Mouse (Mus musculus): ENCODE results near the gene St3gal3. TPM values are rescaled to one million over a fixed set of nuclear protein-coding genes. Genes with fewer than 3 reads are reported as not detected.

St3gal3 gene
- polyA plus RNA-seq, 1 experiment from 2014 or later, result 4.5 TPM

DNA sequence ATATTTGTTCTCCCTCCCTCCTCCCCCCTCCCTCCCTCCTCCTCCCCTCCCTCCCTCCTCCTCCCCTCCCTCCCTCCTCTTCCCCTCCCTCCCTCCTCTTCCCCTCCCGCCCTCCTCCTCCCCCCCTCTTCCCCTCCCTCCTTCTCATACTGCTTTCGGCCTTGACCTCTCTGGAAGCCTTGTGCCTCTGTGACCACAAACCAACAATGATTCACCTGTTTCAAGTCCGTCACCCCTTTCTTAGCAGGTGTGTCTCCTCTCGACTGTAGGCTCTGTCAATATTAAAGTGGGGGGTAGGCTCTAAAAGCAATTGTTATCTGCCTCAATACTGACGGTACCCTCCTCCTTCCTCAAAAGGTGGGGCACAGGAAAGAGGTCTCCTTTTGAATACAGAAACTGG, 153.2 kb downstream of the St3gal3 start:
- Histone ChIP-seq H3K9ac (ENCODE audit: low read depth, low read length) (no peak overlapping the region), H3K4me3 (ENCODE audit: low read depth, low read length) (no peak overlapping the region), H3K4me1 (replicated peaks; ENCODE audit: control insufficient read depth, insufficient read depth, low read length) (peaks cover 8% of the 10 kb centered on the region), H3K9me3 (ENCODE audit: control insufficient read depth, low read length) (no peaks in the 10 kb centered on the region), H3K36me3 (ENCODE audit: control insufficient read depth, insufficient read depth, low read length) (no peaks in the 10 kb centered on the region), H3K27me3 (replicated peaks; ENCODE audit: control insufficient read depth, insufficient read depth, low read length) (no peaks in the 10 kb centered on the region), H3K4me2 (no peak overlapping the region), H3K27ac (ENCODE audit: low read depth, low read length) (no peak overlapping the region)
- DNase-seq (ENCODE audit: low spot score), result no peak
- 52% methylated on average over 4 of the region's 5 CpGs for WGBS
- ATAC-seq (replicated peaks; ENCODE audit: low FRiP score), result no peak

GRCm38 (mm10) chr4:117980161-117980560, 154.6 kb downstream of the St3gal3 start:
- WGBS, result 71% methylated on average over 4 of the region's 4 CpGs
- Histone ChIP-seq H3K9me3 (ENCODE audit: control insufficient read depth, low read length) (no peaks in the 10 kb centered on the region), H3K27me3 (replicated peaks; ENCODE audit: control insufficient read depth, insufficient read depth, low read length) (no peaks in the 10 kb centered on the region), H3K4me2 (no peak overlapping the region), H3K4me1 (replicated peaks; ENCODE audit: control insufficient read depth, insufficient read depth, low read length) (peaks cover 6% of the 10 kb centered on the region), H3K36me3 (ENCODE audit: control insufficient read depth, insufficient read depth, low read length) (no peaks in the 10 kb centered on the region), H3K9ac (ENCODE audit: low read depth, low read length) (no peak overlapping the region), H3K4me3 (ENCODE audit: low read depth, low read length) (no peak overlapping the region), H3K27ac (ENCODE audit: low read depth, low read length) (no peak overlapping the region)
- DNase-seq (ENCODE audit: low spot score) (no peak), ATAC-seq (replicated peaks; ENCODE audit: low FRiP score) (no peak; the same call in 1 of the 2 replicates)

DNA sequence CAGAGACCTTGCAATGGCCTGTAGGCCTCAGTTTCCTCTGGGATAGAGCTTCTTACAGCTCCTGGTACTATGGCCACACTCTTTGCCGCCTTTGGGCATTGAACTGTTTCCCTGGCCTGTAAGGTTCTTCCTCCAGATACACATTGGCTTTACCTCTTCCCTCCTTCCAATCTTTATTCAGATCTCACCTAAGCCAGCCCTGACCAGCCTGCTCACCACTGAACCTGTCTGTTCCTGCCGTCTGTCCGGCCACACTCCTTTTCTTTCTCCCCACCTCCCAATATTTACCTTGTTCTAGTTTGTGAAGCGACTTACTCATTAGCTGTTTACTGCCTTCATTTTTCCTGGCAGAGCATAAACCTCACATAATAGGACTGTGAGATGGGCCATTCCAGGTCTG, 155.5 kb downstream of the St3gal3 start:
- peaks cover 6% of the 10 kb centered on the region for H3K4me1 ChIP-seq (replicated peaks; ENCODE audit: control insufficient read depth, insufficient read depth, low read length)
- 83% methylated on average over 4 of the region's 4 CpGs for WGBS
- ATAC-seq (replicated peaks; ENCODE audit: low FRiP score), result no peak

GRCm38 (mm10) chr4:117978282-117978681, 156.4 kb downstream of the St3gal3 start:
- no peak overlapping the region for H3K4me3 ChIP-seq (ENCODE audit: low read depth, low read length)
- no peaks in the 10 kb centered on the region for H3K9me3 ChIP-seq (ENCODE audit: control insufficient read depth, low read length)
- DNase-seq (ENCODE audit: low spot score) (no peak), ATAC-seq (replicated peaks; ENCODE audit: low FRiP score) (no peak)
- no peak overlapping the region for H3K4me2 ChIP-seq
- H3K27me3 ChIP-seq (replicated peaks; ENCODE audit: control insufficient read depth, insufficient read depth, low read length), result no peaks in the 10 kb centered on the region
- WGBS, result 79% methylated on average over 9 of the region's 9 CpGs
- no peak overlapping the region for H3K9ac ChIP-seq (ENCODE audit: low read depth, low read length)
- peaks cover 6% of the 10 kb centered on the region for H3K4me1 ChIP-seq (replicated peaks; ENCODE audit: control insufficient read depth, insufficient read depth, low read length)
- no peaks in the 10 kb centered on the region for H3K36me3 ChIP-seq (ENCODE audit: control insufficient read depth, insufficient read depth, low read length)
- H3K27ac ChIP-seq (ENCODE audit: low read depth, low read length), result no peak overlapping the region

More for the DNA sequence above, 155.5 kb downstream of the St3gal3 start:
- Histone ChIP-seq H3K4me2 (no peak overlapping the region), H3K27ac (ENCODE audit: low read depth, low read length) (no peak overlapping the region), H3K9ac (ENCODE audit: low read depth, low read length) (no peak overlapping the region), H3K36me3 (ENCODE audit: control insufficient read depth, insufficient read depth, low read length) (no peaks in the 10 kb centered on the region), H3K4me3 (ENCODE audit: low read depth, low read length) (no peak overlapping the region), H3K9me3 (ENCODE audit: control insufficient read depth, low read length) (no peaks in the 10 kb centered on the region), H3K27me3 (replicated peaks; ENCODE audit: control insufficient read depth, insufficient read depth, low read length) (no peaks in the 10 kb centered on the region)
- DNase-seq (ENCODE audit: low spot score), result no peak

- no peaks in the 10 kb centered on the region for H3K27me3 ChIP-seq (replicated peaks; ENCODE audit: control insufficient read depth, insufficient read depth, low read length)
- peaks cover 8% of the 10 kb centered on the region for H3K4me1 ChIP-seq (replicated peaks; ENCODE audit: control insufficient read depth, insufficient read depth, low read length)
- no peaks in the 10 kb centered on the region for H3K36me3 ChIP-seq (ENCODE audit: control insufficient read depth, insufficient read depth, low read length)
- H3K4me3 ChIP-seq (ENCODE audit: low read depth, low read length), result no peak overlapping the region
- 81% methylated on average over 11 of the region's 11 CpGs for WGBS
- no peaks in the 10 kb centered on the region for H3K9me3 ChIP-seq (ENCODE audit: control insufficient read depth, low read length)
- ATAC-seq (replicated peaks; ENCODE audit: low FRiP score), result no peak
- H3K27ac ChIP-seq (ENCODE audit: low read depth, low read length), result no peak overlapping the region
- H3K4me2 ChIP-seq, result no peak overlapping the region
- no peak overlapping the region for H3K9ac ChIP-seq (ENCODE audit: low read depth, low read length)
- no peak for DNase-seq (ENCODE audit: low spot score)
Observed at GRCm38 (mm10) chr4:117977841-117978240, 156.9 kb downstream of the St3gal3 start.

- Histone ChIP-seq H3K27ac (ENCODE audit: low read depth, low read length) (no peak overlapping the region), H3K9ac (ENCODE audit: low read depth, low read length) (no peak overlapping the region), H3K4me2 (no peak overlapping the region), H3K36me3 (ENCODE audit: control insufficient read depth, insufficient read depth, low read length) (no peaks in the 10 kb centered on the region), H3K9me3 (ENCODE audit: control insufficient read depth, low read length) (no peaks in the 10 kb centered on the region), H3K4me1 (replicated peaks; ENCODE audit: control insufficient read depth, insufficient read depth, low read length) (peaks cover 3% of the 10 kb centered on the region), H3K27me3 (replicated peaks; ENCODE audit: control insufficient read depth, insufficient read depth, low read length) (no peaks in the 10 kb centered on the region), H3K4me3 (ENCODE audit: low read depth, low read length) (no peak overlapping the region)
- ATAC-seq (replicated peaks; ENCODE audit: low FRiP score), result no peak
- DNase-seq (ENCODE audit: low spot score), result no peak
- 80% methylated on average over 9 of the region's 9 CpGs for WGBS
Observed at GRCm38 (mm10) chr4:117977371-117977770, 157.3 kb downstream of the St3gal3 start.

GRCm38 (mm10) chr4:117975820-117976219, 158.9 kb downstream of the St3gal3 start:
- DNase-seq (ENCODE audit: low spot score), result no peak
- no peak overlapping the region for H3K27ac ChIP-seq (ENCODE audit: low read depth, low read length)
- H3K4me3 ChIP-seq (ENCODE audit: low read depth, low read length), result no peak overlapping the region
- H3K27me3 ChIP-seq (replicated peaks; ENCODE audit: control insufficient read depth, insufficient read depth, low read length), result no peaks in the 10 kb centered on the region
- 74% methylated on average over 1 of the region's 1 CpGs for whole genome bisulfite sequencing
- H3K36me3 ChIP-seq (ENCODE audit: control insufficient read depth, insufficient read depth, low read length), result no peaks in the 10 kb centered on the region
- no peak for ATAC-seq (replicated peaks; ENCODE audit: low FRiP score)
- no peaks in the 10 kb centered on the region for H3K9me3 ChIP-seq (ENCODE audit: control insufficient read depth, low read length)
- H3K4me1 ChIP-seq (replicated peaks; ENCODE audit: control insufficient read depth, insufficient read depth, low read length), result peaks cover 2% of the 10 kb centered on the region; the same call in 1 of the 2 replicates
- no peak overlapping the region for H3K9ac ChIP-seq (ENCODE audit: low read depth, low read length)
- H3K4me2 ChIP-seq, result no peak overlapping the region

DNA sequence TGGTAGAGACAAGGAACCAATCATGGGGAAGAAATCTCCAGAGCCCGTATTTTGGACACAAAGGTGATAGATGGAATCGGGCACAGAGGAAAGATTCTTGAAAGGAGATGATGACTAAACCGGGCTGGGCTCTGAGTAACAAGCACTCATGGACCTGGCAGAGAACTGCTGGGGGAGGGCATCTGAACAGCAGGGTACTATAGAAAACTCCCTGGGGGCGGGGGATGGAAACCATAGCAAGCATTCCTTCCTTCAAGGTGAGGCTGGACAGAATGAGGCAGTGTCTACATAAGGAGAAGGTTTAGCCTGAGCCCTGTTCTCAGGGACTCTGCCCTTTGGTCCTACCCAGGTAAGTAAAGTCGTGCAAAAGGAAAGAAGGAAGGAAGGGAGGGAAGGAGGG, 160.0 kb downstream of the St3gal3 start:
- H3K9ac ChIP-seq (ENCODE audit: low read depth, low read length), result no peak overlapping the region
- H3K4me2 ChIP-seq, result no peak overlapping the region
- peaks cover 2% of the 10 kb centered on the region; the same call in 1 of the 2 replicates for H3K4me1 ChIP-seq (replicated peaks; ENCODE audit: control insufficient read depth, insufficient read depth, low read length)
- 81% methylated on average over 5 of the region's 5 CpGs for WGBS
- H3K36me3 ChIP-seq (ENCODE audit: control insufficient read depth, insufficient read depth, low read length), result no peaks in the 10 kb centered on the region
- H3K9me3 ChIP-seq (ENCODE audit: control insufficient read depth, low read length), result no peaks in the 10 kb centered on the region
- no peak overlapping the region for H3K4me3 ChIP-seq (ENCODE audit: low read depth, low read length)
- ATAC-seq (replicated peaks; ENCODE audit: low FRiP score) (no peak), DNase-seq (ENCODE audit: low spot score) (no peak)
- no peaks in the 10 kb centered on the region for H3K27me3 ChIP-seq (replicated peaks; ENCODE audit: control insufficient read depth, insufficient read depth, low read length)
- H3K27ac ChIP-seq (ENCODE audit: low read depth, low read length), result no peak overlapping the region

- Histone ChIP-seq H3K4me2 (no peak overlapping the region), H3K27ac (ENCODE audit: low read depth, low read length) (no peak overlapping the region), H3K4me1 (replicated peaks; ENCODE audit: control insufficient read depth, insufficient read depth, low read length) (peaks cover 2% of the 10 kb centered on the region; the same call in 1 of the 2 replicates), H3K36me3 (ENCODE audit: control insufficient read depth, insufficient read depth, low read length) (no peaks in the 10 kb centered on the region), H3K9ac (ENCODE audit: low read depth, low read length) (no peak overlapping the region), H3K27me3 (replicated peaks; ENCODE audit: control insufficient read depth, insufficient read depth, low read length) (no peaks in the 10 kb centered on the region), H3K4me3 (ENCODE audit: low read depth, low read length) (no peak overlapping the region), H3K9me3 (ENCODE audit: control insufficient read depth, low read length) (no peaks in the 10 kb centered on the region)
- DNase-seq (ENCODE audit: low spot score), result no peak
- 63% methylated on average over 10 of the region's 10 CpGs for WGBS
- no peak for ATAC-seq (replicated peaks; ENCODE audit: low FRiP score)
Observed at GRCm38 (mm10) chr4:117972999-117973398, 161.7 kb downstream of the St3gal3 start.
